Mouse (Mus musculus) MN1 (cell line): ENCODE results near the gene Grin3b.
A peak's percentile ranks its signal among the peaks of the same experiment; 100 is the strongest.

Source experiments
- DNase-seq: peaks from one replicate; pipeline ENCODE4 v3.0.0-alpha.2; 2016; ENCODE audit warnings: low spot score

The Grin3b gene

GRCm38 (mm10) chr10:79966886-79967400, 3.6 kb upstream of the Grin3b start:
- DNase-seq = peak; percentile 80

- no peak for DNase-seq
Measured at GRCm38 (mm10) chr10:79968181-79968580, 2.3 kb upstream of the Grin3b start.

GRCm38 (mm10) chr10:79969124-79969568, 1.4 kb upstream of the Grin3b start:
- peak; percentile 54 for DNase-seq

GRCm38 (mm10) chr10:79971183-79971497, 625 bp downstream of the Grin3b start:
- DNase-seq = no peak

GRCm38 (mm10) chr10:79972831-79973230, 2.3 kb downstream of the Grin3b start:
- DNase-seq = no peak

GRCm38 (mm10) chr10:79974087-79974486, 3.6 kb downstream of the Grin3b start:
- no peak for DNase-seq

- no peak for DNase-seq
Measured at GRCm38 (mm10) chr10:79974668-79975067, 4.2 kb downstream of the Grin3b start.

GRCm38 (mm10) chr10:79976071-79976721, 5.7 kb downstream of the Grin3b start:
- DNase-seq = no peak

GRCm38 (mm10) chr10:79976722-79977107, 6.2 kb downstream of the Grin3b start:
- no peak for DNase-seq

GRCm38 (mm10) chr10:79977324-79977723, 6.8 kb downstream of the Grin3b start:
- DNase-seq = no peak

GRCm38 (mm10) chr10:79978061-79978460, 7.5 kb downstream of the Grin3b start:
- DNase-seq = no peak

- DNase-seq = no peak
Measured at GRCm38 (mm10) chr10:79979401-79980155, 9.1 kb downstream of the Grin3b start.

GRCm38 (mm10) chr10:79983205-79983604, 12.7 kb downstream of the Grin3b start:
- DNase-seq = peak; percentile 59

- peak; percentile 75 for DNase-seq
Measured at GRCm38 (mm10) chr10:79983670-79984069, 13.2 kb downstream of the Grin3b start.

GRCm38 (mm10) chr10:79984195-79984816, 13.8 kb downstream of the Grin3b start, which contains the start of gene Tmem259:
Gene Tmem259 (minus strand): TSS chr10:79984330.
- peak; percentile 94 for DNase-seq

GRCm38 (mm10) chr10:79984871-79985270, 14.4 kb downstream of the Grin3b start:
- peak; percentile 100 for DNase-seq

- peak; percentile 87 for DNase-seq
Measured at GRCm38 (mm10) chr10:79985334-79986231, 15.1 kb downstream of the Grin3b start.

GRCm38 (mm10) chr10:79986232-79986878, 15.8 kb downstream of the Grin3b start:
- DNase-seq = peak; percentile 63

GRCm38 (mm10) chr10:79986963-79987362, 16.4 kb downstream of the Grin3b start:
- peak; percentile 93 for DNase-seq

- DNase-seq = no peak
Measured at GRCm38 (mm10) chr10:79987771-79988505, 17.4 kb downstream of the Grin3b start.
